Mouse (Mus musculus): Measurements from ENCODE around the gene Rpl29. TPM values are rescaled to one million over a fixed set of nuclear protein-coding genes. Genes with fewer than 3 reads are reported as not detected.

Gene Rpl29
- total RNA-seq, 2 experiments from 2014 or later = 278 to 331 TPM

DNA sequence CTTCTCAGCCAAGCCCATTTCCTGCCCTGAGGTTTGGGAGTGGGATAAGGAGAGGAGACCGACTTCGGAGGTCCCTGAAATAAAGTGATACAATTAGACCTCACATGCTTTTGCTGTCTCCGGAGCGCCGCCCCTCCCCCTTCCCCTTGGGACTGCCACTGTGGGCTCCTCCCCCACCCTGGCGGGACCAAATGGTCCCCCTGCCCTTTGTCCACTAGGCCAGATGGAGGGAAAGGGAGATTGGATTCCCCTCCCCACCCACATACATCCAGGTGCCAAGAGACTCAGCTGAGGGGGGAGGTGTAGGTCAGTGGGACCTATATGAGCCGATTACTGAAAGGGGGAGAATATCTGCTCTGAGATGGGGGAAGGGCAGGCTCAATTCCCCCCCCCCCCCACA lies 23.6 kb downstream of the Rpl29 start:
- intact Hi-C loops (cut with DNase I) = no loop called here
- no peak for DNase-seq (ENCODE audit: low spot score in 2 of 2)

GRCm38 (mm10) chr9:106453271-106454070 lies 24.2 kb downstream of the Rpl29 start, which contains the start of gene Pcbp4:
Pcbp4 (plus strand) TSS chr9:106453291.
- intact Hi-C loops (cut with DNase I) = no loop called here
- DNase-seq (ENCODE audit: low spot score in 2 of 2) = peak; percentile 55 to 60

DNA sequence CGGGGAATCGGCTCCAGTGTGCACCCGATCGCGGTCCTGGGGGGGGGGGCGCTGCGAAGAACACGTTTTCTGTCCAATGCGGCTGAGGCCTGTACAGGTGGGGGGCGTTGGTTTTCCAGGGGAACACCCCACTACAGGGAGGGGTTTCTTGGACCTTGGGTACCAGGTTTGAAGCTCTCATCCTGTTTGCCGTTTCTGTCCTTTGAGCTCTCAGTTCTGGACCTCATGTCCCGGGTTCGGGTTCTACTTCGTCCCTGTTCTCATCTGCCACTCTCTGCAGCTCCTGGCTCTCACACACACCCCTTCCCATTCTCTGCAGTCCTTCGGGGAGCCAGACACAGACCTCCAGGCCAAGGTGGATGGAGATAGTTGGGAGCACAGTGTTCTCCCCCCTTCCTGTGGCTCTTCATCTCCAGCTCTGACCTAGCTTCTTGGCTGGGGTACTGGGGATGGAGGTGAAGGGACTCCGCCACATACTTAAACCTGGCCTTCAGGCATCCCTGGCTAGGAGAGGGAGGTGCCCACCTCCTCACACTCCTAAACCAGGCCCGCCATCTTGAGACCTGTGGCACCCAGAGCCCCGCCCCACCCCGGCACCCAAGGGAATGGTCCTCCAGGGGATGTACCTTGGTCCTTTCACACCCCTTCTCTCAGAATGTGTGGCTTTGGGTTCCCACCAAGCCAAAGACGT lies 25.0 kb downstream of the Rpl29 start:
- DNase-seq (ENCODE audit: low spot score in 2 of 2) = no peak
- intact Hi-C loops (cut with DNase I) = no loop called here

DNA sequence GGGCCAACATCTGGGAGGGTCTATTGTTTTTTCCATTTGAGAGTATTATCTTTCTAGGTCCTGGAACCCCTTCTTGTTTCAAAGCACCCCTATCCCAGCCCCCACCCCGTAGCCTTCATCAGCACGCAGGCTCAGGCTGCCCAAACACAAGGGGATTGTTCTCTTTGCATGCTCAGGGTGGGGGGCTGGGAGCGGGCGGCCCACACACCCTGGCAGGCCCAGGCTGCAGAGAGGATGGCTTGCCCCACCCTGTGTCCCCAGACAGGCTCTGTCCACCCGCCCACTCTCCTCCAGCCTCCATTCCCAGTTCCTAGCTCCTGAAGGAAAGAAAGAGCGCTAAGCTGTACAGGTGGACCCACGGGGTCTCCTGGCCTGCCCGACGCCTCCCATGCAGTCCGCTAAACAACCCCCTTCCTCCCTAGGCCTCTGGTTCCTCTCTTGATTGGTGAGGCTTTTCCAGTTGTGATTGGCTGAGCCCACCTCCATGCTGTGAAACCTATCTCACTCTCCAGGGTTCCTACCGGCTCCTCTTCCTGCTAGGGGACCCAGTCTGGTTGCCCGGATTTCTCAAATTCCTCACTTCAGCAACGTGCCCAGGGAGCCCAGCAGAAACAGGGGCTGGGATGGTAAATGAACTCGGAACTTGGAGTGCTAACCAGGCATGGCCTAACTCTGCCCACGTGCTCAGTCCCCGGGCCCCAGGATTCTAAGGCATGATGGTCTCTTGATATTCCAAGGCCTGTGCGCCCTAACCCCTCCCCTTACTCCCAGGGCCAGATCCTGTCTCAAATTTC lies 25.8 kb downstream of the Rpl29 start:
- intact Hi-C loops (cut with DNase I) = no loop called here
- peak in 1 of 2 experiments; percentile 47 for DNase-seq (ENCODE audit: low spot score in 2 of 2)

GRCm38 (mm10) chr9:106456325-106457162 lies 27.3 kb downstream of the Rpl29 start:
- no peak for DNase-seq (ENCODE audit: low spot score in 2 of 2)
- intact Hi-C loops (cut with DNase I) = no loop called here

DNA sequence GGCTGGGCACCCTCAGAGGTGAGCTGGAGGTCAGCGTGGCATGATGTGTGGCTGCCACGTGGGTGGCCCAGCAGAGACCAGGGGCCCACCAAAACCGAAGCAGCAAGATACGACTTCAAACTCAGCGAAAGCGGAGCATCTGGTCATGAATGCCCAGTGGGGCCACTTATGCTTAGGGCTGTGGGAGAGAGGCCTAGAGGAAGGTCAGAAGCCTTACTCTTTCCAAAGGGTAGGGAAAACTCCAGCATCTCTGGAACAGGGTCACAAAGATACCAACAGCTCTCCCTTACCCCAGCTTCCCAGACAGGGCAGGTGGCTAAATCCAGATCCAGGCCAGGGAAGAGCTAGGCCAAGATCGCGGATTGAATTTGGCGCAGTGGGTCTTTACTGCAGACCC lies 27.9 kb downstream of the Rpl29 start:
- intact Hi-C loops (cut with DNase I) = no loop called here

DNA sequence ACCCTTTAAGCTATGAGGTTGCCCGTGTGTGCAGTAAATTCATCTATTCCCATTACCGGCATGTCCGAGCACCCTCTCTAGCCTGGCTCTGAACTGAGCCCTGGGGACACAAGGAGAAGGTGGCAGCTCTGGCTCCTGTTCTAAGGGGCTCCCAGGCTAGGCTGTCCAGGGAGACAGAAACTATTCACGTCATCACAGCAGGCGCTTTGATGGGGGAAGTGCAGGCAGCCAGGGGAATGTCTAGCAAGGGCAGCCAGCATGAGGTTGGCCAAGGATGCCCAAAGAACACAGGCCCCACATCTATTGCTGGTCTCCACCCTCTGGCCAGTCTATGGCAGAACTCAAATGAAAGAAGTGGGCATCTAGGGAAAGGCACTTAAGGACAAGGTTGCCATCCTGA lies 28.7 kb downstream of the Rpl29 start:
- intact Hi-C loops (cut with DNase I) = no loop called here
- no peak for DNase-seq (ENCODE audit: low spot score in 2 of 2)

More for the DNA sequence above, 27.9 kb downstream of the Rpl29 start:
- DNase-seq (ENCODE audit: low spot score in 2 of 2) = no peak

DNA sequence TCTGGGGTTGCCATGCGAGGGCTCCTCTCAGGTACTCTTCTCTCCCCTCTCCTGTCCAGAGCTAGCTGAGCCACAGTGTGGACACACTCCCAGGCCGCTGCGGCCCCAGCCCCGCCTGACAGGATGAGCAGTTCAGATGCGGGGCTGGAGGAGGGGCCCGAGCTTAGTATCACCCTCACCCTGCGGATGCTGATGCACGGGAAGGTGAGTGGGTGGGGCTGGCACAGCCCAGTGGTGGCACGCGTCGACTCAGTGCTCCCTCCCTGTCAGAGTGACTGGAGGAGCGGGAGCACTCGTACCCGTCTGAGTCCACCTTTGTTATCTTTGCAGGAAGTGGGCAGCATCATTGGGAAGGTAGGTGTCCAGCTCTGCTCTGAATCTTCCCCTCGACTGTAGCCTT lies 30.7 kb downstream of the Rpl29 start:
- intact Hi-C loops (cut with DNase I) = no loop called here
- DNase-seq (ENCODE audit: low spot score in 2 of 2) = no peak

DNA sequence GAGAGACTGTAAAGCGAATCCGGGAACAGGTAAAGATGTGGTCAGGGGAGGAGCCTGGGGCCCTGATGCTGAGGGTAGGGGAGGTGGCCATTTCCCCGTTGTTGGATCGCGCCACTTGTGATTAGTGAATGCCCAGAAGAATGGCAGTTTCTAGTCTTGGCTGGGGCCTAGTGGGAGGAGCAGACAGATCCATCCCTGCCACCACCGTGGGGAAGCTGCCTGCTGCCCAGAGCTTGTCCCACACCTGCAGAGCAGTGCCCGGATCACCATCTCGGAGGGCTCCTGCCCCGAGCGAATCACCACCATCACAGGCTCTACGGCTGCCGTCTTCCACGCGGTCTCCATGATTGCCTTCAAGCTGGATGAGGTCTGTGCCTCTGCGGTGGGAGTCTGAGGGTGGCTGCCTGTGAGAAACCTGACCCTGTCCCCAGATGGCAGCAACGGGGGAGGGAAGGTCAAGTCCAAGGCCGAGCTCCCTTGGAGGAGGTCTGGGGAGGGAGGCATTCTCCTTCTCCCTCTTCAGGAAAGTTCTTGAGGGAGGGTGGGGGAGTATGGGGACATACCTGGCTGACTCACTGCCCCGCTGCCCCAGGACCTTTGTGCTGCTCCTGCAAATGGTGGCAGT lies 31.3 kb downstream of the Rpl29 start:
- no peak for DNase-seq (ENCODE audit: low spot score in 2 of 2)
- intact Hi-C loops (cut with DNase I) = no loop called here

GRCm38 (mm10) chr9:106461026-106461415 lies 31.8 kb downstream of the Rpl29 start:
- intact Hi-C loops (cut with DNase I) = no loop called here
- DNase-seq (ENCODE audit: low spot score in 2 of 2) = no peak

- no peak for DNase-seq (ENCODE audit: low spot score in 2 of 2)
- intact Hi-C loops (cut with DNase I) = no loop called here
Observed at GRCm38 (mm10) chr9:106461641-106462429, 32.6 kb downstream of the Rpl29 start.

GRCm38 (mm10) chr9:106462430-106462800 lies 33.2 kb downstream of the Rpl29 start:
- DNase-seq (ENCODE audit: low spot score in 2 of 2) = no peak
- intact Hi-C loops (cut with DNase I) = no loop called here

- intact Hi-C loops (cut with DNase I) = no loop called here
- no peak for DNase-seq (ENCODE audit: low spot score in 2 of 2)
Observed at GRCm38 (mm10) chr9:106463122-106464063, 34.1 kb downstream of the Rpl29 start.

DNA sequence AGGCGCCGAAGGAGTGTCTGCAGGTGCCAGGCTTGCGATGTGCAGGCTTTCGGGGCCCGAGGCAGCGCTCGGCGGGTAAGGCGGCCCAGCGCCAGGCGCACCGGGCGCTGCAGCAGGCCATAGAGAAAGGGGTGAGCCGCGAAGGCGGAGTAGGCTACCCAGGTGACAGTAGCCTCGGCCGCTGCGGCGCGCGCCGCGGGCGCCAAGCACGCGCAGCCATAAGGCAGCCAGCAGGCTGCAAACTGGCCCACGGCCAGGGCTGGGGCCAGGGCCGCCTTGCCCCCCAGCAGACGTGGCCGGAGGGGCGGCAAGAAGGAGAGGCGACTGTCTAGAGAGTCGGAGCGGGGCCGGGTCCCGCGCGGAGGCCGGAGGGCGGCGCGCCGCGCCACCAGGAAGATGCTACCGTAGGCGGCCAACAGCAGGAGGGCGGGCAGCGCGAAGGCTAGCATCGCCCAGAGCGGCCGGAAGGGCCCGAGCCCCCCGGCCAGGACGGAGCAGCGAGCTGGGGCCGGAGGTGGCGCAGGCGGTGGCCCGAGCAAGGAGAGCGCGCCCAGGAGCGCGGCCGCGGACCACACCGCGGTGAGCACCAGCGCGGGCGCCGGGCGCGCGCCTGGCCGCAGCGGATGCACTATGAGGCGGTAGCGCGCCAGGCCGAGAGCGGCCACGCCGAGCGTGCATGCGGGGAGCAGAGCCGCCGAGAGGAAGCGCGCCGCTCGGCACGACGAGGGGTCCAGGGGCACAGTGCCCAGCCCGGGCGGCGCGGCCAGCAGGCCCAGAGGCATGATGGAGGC lies 35.7 kb downstream of the Rpl29 start:
- intact Hi-C loops (cut with DNase I) = no loop called here
- DNase-seq (ENCODE audit: low spot score in 2 of 2) = peak; percentile 79 to 83

DNA sequence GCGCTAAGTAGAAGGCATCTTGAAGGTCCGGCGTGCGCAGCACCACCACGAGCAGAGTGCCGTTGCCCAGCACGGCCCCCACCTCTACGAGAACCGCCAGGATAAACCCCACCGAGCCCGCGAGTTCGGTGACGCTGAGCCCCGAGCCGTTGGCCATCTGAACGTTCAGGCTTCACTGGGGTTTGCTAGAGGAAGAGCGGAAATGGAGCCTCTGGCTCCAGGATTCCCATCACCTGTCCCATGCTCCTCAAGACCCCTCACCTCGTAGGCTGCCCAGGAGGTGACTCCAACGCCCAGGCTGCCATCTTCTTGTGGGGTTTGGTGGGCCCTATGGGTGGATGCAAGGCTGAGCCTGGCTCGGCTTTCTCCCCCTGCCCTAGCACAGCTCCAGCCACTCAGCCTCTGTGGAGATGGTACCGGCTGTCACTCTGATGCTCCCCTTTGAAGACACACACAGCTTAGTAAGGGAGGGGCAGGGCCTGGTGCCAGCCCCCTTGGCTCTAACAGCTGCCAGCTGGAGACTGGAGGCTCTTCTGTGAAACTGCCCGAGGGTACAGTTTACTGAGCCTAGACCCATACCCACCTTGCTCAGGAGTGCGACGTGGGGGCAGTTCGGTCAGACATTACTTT lies 36.4 kb downstream of the Rpl29 start, which contains the start of gene Gpr62:
TSS of gene Gpr62 (minus strand) at position 368 of the 630 bp plus-strand sequence.
- intact Hi-C loops (cut with DNase I) = no loop called here
- peak in 1 of 2 experiments; percentile 48 for DNase-seq (ENCODE audit: low spot score in 2 of 2)

DNA sequence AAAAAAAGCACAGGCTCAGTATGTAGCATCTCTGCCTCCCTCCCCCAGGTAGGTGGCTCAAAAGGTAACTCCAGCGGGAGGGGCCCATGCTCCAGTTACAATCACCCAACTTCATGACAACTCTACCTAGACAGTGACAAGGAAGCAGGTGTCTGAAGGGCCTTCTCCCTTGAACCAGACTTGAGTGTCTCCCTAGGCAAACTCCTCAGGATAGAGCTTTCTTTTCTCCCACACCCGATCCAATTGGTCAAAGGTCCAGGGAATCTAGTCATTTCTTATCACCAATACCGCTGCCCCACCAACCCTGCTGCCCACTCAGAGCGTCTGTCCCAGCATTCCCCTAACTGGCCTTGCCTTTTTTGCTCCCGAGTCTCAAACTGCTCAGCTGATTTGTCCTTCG lies 37.5 kb downstream of the Rpl29 start:
- DNase-seq (ENCODE audit: low spot score in 2 of 2) = no peak
- intact Hi-C loops (cut with DNase I) = no loop called here

All from left cerebral cortex, postnatal 36 days (tissue).